ENCODE assay signal across 12 mouse cellular contexts in the genomic region with DNA sequence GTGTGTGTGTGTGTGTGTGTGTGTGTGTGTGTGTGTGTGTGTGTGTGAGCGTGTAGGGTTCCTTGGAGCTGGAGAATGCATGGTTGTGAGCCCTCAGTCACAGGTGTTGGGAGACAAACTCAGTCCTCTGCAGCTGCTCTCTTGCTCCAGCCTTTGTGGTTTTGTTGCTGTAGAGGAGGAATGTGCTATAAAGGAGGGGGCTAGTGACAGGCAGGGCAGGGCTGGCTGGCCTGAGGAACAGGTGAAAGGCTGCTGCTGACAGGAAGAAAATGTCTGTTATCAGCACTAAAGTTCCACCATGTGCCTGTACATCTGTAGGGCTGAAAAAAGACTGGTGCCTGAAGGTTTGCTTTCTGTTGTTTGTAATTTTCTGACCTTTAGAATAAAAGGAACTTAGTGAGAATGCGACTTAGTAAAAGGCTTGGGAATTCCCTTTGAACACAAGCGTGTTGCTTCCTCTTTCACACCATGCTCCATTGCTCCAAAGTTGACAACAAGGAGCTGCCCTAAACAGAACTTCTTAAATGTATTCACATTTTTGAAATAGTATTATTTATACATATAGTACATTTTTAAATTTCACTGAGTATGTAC. TPM values are rescaled to one million over a fixed set of nuclear protein-coding genes. Genes with fewer than 3 reads are reported as not detected.
DNase-seq lines count a peak whose midpoint lies in the region; ATAC-seq and TF ChIP-seq lines count a peak whose summit lies in the region.
"Had no signal": no experiment of that assay in that cellular context is flagged by ENCODE, and none has a peak within 500 bp of the region (broad histone marks: within the 10 kb centered on the region; RNA-seq: fewer than 3 reads in every experiment).

No protein-coding gene starts in this region.

- 0 out of 2 replicates have a peak, but pooled peaks cover 4% of the 10 kb centered on the region for H3K4me1 ChIP-seq in embryonic facial prominence, embryonic 12.5 days
- peaks cover 11% of the 10 kb centered on the region; the same call in 1 of the 2 replicates for H3K4me1 ChIP-seq in embryonic facial prominence, embryonic 10.5 days
- H3K4me1 ChIP-seq in limb, embryonic 14.5 days (ENCODE audit: control insufficient read depth, insufficient read depth, low read length), result no peaks in the 10 kb centered on the region
- H3K4me1 ChIP-seq: lung, embryonic 15.5 days had no signal

- no peak overlapping the region for H3K4me2 ChIP-seq in embryonic facial prominence, embryonic 12.5 days (replicated peaks)
- no peak overlapping the region for H3K4me2 ChIP-seq in limb, embryonic 14.5 days (replicated peaks; ENCODE audit: low read depth, low read length, severe bottlenecking)
- H3K4me2 ChIP-seq: lung, embryonic 15.5 days had no signal

- no peak for DNase-seq in embryonic facial prominence, embryonic 10.5 days (ENCODE audit: low spot score)
- peak; percentile 88 for DNase-seq in A20 (ENCODE audit: low read depth, low spot score)
- DNase-seq in limb, embryonic 14.5 days (ENCODE audit: low spot score), result peak; percentile 32
- DNase-seq in cerebellum, adult 9-11 months, result no peak
- DNase-seq in adrenal gland, adult 18-20 months (ENCODE audit: low spot score in 2 of 2), result no peak
- DNase-seq in left cerebral cortex, postnatal 14 days (ENCODE audit: low spot score in 2 of 2), result no peak
- DNase-seq: right cerebral cortex, adult 18-20 months had no signal

- H3K9ac ChIP-seq in embryonic facial prominence, embryonic 12.5 days, result no peak overlapping the region
- no peak overlapping the region for H3K9ac ChIP-seq in limb, embryonic 14.5 days (ENCODE audit: low read depth, low read length, severe bottlenecking)
- H3K9ac ChIP-seq: lung, embryonic 15.5 days had no signal

- 0 out of 2 replicates have a peak, but pooled peaks have one; percentile 69 for ATAC-seq in embryonic facial prominence, embryonic 12.5 days (ENCODE audit: insufficient number of reproducible peaks, insufficient read depth, low FRiP score, low TSS enrichment)
- peak; percentile 92 for ATAC-seq in limb, embryonic 14.5 days (ENCODE audit: low FRiP score, low read depth)
- ATAC-seq in neutrophil, adult 5-6 weeks (ENCODE audit: extremely low read depth, insufficient number of reproducible peaks, low FRiP score, poor library complexity, severe bottlenecking), result peak; percentile 19; the same call in 1 of the 2 replicates

- TF ChIP-seq POLR2A in limb, embryonic 14.5 days (IDR thresholded peaks at IDR 0.05; ENCODE audit: borderline replicate concordance, extremely low read depth, insufficient read depth, insufficient read length), result no peak

- no peak overlapping the region for H3K27ac ChIP-seq in embryonic facial prominence, embryonic 12.5 days
- H3K27ac ChIP-seq in embryonic facial prominence, embryonic 10.5 days (replicated peaks), result no peak overlapping the region
- no peak overlapping the region for H3K27ac ChIP-seq in limb, embryonic 14.5 days (replicated peaks; ENCODE audit: low read depth, low read length)
- H3K27ac ChIP-seq: lung, embryonic 15.5 days had no signal

- H3K9me3 ChIP-seq in embryonic facial prominence, embryonic 12.5 days, result no peaks in the 10 kb centered on the region
- H3K9me3 ChIP-seq in embryonic facial prominence, embryonic 10.5 days, result no peaks in the 10 kb centered on the region
- no peaks in the 10 kb centered on the region for H3K9me3 ChIP-seq in limb, embryonic 14.5 days (ENCODE audit: control insufficient read depth, low read length)
- H3K9me3 ChIP-seq: lung, embryonic 15.5 days had no signal

- 80% methylated on average over 3 of the region's 3 CpGs for WGBS in embryonic facial prominence, embryonic 12.5 days
- WGBS in embryonic facial prominence, embryonic 10.5 days, result 81% methylated on average over 3 of the region's 3 CpGs
- WGBS in limb, embryonic 14.5 days, result 75% methylated on average over 3 of the region's 3 CpGs

- H3K27me3 ChIP-seq in embryonic facial prominence, embryonic 12.5 days, result no peaks in the 10 kb centered on the region
- H3K27me3 ChIP-seq in embryonic facial prominence, embryonic 10.5 days (replicated peaks; ENCODE audit: low read depth, poor library complexity, severe bottlenecking), result no peaks in the 10 kb centered on the region
- H3K27me3 ChIP-seq in limb, embryonic 14.5 days (ENCODE audit: control insufficient read depth, insufficient read depth, low read length), result no peaks in the 10 kb centered on the region
- H3K27me3 ChIP-seq: lung, embryonic 15.5 days had no signal

- intact Hi-C loops in left cerebral cortex, postnatal 14 days (cut with DNase I), result no loop called here

- H3K4me3 ChIP-seq in embryonic facial prominence, embryonic 12.5 days, result no peak overlapping the region
- H3K4me3 ChIP-seq in embryonic facial prominence, embryonic 10.5 days, result no peak overlapping the region
- H3K4me3 ChIP-seq in limb, embryonic 14.5 days (replicated peaks; ENCODE audit: low read length), result no peak overlapping the region
- H3K4me3 ChIP-seq: lung, embryonic 15.5 days had no signal

- H3K36me3 ChIP-seq in embryonic facial prominence, embryonic 12.5 days, result peaks cover 67% of the 10 kb centered on the region
- peaks cover 84% of the 10 kb centered on the region for H3K36me3 ChIP-seq in embryonic facial prominence, embryonic 10.5 days (replicated peaks)
- H3K36me3 ChIP-seq in limb, embryonic 14.5 days (ENCODE audit: control insufficient read depth, insufficient read depth, low read length), result peaks cover 86% of the 10 kb centered on the region

RNA-seq across cellular contexts. Expression of a gene that starts 29.4 kb away (rescaled TPM):
- polyA plus RNA-seq in embryonic facial prominence, embryonic 12.5 days (2016; fragmentation: Nextera tagmentation; extraction: Ambion mirVana), result 0.17 and 0.33 TPM in 2 replicates
- 0.12 TPM in 1 of 2 replicates, not detected in the other for polyA plus RNA-seq in embryonic facial prominence, embryonic 10.5 days (2016; fragmentation: Nextera tagmentation; extraction: Ambion mirVana)
- 1.6 and 4.0 TPM in 2 replicates for polyA plus RNA-seq in limb, embryonic 14.5 days (2012; rRNA removed)
- polyA plus RNA-seq in limb, embryonic 14.5 days (2014; fragmentation: Nextera tagmentation; extraction: Ambion mirVana), result 0.56 and 0.91 TPM in 2 replicates
- total RNA-seq in neutrophil, adult 5-6 weeks (2017), result 0.47 TPM in 1 of 2 replicates, not detected in the other
- not detected for total RNA-seq in adrenal gland, adult 18-20 months (2021)
- total RNA-seq in left cerebral cortex, postnatal 14 days (2021), result not detected
- total RNA-seq: gastrocnemius, adult 18-20 months; layer of hippocampus, postnatal 14 days had no signal

RNA-seq across cellular contexts. Expression of a gene that starts 32.5 kb away (rescaled TPM):
- polyA plus RNA-seq in embryonic facial prominence, embryonic 12.5 days (2016; fragmentation: Nextera tagmentation; extraction: Ambion mirVana), result 23.5 and 24.2 TPM in 2 replicates
- 17.0 and 17.5 TPM in 2 replicates for polyA plus RNA-seq in embryonic facial prominence, embryonic 10.5 days (2016; fragmentation: Nextera tagmentation; extraction: Ambion mirVana)
- 35.8 and 37.7 TPM in 2 replicates for polyA plus RNA-seq in limb, embryonic 14.5 days (2012; rRNA removed)
- 21.5 and 22.7 TPM in 2 replicates for polyA plus RNA-seq in limb, embryonic 14.5 days (2014; fragmentation: Nextera tagmentation; extraction: Ambion mirVana)
- 24.4 and 24.9 TPM in 2 replicates for total RNA-seq in neutrophil, adult 5-6 weeks (2017)
- total RNA-seq in adrenal gland, adult 18-20 months (2021), result 10 to 100 TPM; 50.0 to 52.9 TPM
- 10 to 100 TPM; 56.3 to 57.5 TPM for total RNA-seq in left cerebral cortex, postnatal 14 days (2021)

Comparison
In these comparisons a context has a peak if more than half of its experiments do, and no peak if none do; other contexts are left out.
1. ATAC-seq: peak in every context shown above with its lines; median percentile 92 in limb, embryonic 14.5 days; 69 in embryonic facial prominence, embryonic 12.5 days; 19 in neutrophil, adult 5-6 weeks.
2. DNase-seq: peak in A20 (single experiment) and limb, embryonic 14.5 days (single experiment); none in embryonic facial prominence, embryonic 10.5 days (single experiment), cerebellum, adult 9-11 months (single experiment), adrenal gland, adult 18-20 months (0 of 2) and left cerebral cortex, postnatal 14 days (0 of 2).